Mouse (Mus musculus) left cerebral cortex, adult 9 months (tissue): ENCODE data around the gene Cyb561.

ENCODE experiments used
- DNase-seq, 2 experiments: peaks; one replicate each; pipeline ENCODE4 v3.0.0; 2022; ENCODE audit warnings: low spot score in 2 of 2

Gene Cyb561

DNA sequence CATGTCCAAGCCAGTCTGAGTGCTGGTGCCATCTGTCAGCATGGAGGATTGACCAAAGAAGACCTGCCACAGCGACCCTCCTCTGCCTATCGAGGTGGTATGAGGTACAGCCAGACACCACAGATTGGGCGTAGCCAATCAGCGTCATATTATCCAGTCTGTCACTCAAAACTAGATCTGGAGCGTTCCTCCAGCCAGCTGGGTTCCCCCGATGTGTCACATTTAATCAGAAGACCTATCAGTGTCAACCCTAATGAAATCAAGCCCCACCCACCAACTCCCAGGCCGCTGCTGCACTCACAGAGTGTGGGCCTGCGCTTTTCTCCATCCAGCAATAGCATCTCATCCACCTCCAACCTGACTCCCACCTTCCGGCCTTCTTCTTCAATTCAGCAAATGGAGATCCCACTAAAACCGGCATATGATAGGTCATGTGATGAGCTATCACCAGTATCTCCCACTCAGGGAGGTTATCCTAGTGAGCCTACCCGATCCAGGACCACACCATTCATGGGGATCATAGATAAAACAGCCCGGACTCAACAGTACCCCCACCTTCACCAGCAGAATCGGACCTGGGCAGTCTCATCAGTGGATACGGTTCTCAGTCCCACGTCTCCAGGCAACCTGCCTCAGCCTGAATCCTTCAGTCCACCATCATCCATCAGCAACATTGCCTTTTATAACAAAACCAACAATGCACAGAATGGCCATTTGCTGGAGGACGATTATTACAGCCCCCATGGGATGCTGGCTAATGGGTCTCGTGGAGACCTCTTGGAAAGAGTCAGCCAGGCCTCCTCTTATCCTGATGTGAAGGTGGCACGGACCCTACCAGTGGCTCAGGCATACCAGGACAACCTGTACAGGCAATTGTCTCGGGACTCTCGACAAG lies 30.1 kb downstream of the Cyb561 start:
- DNase-seq: peak; percentile 42 to 48

DNA sequence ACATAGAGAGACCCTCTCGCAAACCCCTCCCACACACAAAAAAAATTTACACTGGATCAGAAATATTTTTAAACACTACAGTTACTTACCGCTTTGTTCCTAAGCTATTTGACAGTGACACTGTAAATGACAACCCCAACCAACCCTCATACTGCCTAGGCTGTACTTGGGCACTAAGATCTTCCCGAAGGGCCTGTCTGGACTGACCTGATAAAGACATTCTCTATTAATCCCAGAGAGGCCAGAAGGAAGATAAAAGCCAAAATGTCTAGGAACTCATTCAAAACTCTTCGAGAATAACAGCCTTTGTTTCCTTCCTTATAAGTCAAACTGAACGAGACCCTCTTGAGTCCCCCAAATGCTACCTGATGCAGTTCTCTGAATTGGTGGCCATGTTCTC lies 31.9 kb downstream of the Cyb561 start:
- DNase-seq: no peak

DNA sequence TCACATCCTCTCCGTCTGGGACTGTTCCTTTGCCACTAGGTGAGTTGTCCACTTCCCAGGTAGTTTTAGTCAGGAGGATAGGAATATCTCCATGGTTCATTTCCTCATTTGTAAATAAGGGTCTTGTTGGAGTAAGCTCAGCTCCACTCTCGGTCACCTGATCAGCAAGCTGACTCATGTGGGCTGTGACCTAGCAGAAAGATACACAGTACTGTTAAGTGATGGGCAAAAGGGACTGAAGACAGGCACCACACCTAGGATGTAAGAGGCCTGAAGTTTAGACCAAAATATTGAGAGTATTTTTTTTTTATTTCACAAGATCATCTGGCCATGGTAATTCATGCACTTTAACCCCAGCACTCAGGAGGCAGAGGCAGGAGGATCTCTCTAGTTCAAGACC lies 32.3 kb downstream of the Cyb561 start:
- DNase-seq: no peak

DNA sequence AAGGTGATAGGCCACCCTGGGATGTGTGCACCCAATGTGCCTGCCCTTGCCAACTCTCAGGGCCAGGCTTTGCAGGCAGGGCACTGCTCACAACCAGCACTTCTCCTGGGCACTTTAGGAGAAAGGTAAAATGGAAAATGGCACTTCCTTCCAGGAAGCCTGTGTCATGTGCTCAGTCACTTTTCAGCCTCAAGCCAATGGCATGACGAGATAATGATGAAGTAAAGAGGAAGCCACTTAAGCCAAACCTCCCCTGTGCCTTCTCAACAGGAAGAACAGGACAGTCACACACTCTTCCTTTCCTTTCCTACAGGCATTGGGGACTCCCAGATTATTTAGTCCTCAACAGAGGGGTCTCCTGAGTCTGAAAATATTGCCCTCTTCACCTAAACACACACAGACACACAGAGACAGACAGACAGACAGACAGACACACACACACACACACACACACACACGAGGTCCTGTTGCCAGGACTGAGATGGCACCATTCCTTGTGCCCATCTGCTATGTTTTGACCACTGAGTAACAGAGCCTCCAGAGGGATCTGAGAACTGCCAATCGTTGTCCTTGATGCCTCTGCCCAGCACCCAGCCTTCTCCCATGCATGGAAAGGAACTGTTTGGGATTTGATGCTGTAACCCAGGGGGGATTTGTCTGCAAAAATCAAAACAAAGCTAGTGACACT lies 32.9 kb downstream of the Cyb561 start:
- DNase-seq: no peak

DNA sequence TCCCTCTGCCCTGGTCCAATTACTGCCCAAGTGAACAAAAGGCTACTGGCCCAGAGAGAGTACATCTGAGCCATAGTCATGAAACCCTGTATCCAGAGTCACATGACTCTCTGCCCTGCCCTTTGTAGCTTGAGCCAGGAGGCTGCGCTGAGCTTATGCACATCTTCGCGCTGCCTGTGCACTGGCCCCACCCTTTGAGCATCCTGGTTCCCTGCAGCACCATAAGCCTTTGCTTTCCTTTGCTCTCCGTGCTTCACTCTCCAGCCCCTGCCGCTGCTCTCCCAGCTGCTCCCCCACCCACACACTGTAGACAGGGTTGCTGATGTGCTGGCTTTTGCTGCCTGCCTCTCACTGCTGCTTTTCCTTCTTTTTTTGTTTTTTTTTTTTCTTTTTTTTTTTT lies 39.6 kb downstream of the Cyb561 start:
- peak; percentile 47 to 52 for DNase-seq

DNA sequence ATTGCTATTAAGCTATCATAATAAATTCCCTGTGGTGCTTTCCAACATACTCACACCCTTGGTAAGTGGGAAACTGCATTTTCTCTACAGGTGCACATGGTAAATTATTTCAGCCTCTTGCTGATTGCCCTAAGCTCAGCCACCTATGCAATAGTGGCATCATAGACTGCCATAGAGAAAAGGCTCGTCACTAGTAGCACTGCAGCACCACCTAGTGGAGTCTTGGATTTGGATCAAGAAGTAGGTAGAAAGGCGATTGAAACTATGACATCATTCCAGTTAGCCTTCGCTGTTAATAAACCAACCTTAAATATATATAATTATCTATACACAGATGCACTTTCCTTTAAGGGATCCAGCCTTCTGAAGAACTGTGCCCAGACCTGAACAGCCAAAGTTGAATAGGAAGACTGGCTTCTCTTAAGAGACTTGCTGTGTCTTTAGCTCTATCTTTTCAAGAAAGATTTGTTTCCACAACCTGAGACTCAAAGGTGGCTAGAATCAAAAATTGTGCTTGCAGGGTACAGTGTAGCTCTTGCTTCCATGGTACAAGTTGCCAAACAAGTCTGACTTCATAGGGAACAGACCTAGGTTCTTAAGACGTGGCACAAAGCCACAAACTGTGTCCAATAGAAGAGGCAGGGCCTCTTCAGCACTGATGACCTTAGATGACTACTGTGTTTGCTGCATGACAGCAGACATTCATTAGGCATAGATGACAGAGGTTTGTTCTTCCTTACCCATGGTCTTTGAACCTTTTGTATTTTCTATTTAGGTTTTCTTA lies 41.4 kb downstream of the Cyb561 start:
- DNase-seq: peak; percentile 55 to 88

DNA sequence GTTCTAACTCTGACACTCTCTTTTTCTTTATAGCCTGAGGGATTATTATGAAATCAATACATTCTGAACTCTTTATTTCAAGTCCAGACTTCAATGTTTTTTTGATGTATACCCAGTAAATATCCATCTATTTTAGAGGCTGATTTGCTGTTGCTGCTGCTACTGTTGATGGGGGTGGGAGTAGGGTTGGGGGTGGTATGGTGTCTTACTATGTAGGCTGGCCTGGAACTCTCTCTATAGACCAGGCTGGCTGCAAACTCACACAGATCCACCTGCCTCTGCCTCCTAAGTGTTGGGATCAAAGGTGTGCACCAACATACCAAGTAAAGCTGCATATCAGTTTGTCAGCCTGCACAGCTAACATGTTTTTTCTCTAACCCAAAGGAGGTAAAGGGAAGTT lies 42.0 kb downstream of the Cyb561 start:
- DNase-seq: no peak

DNA sequence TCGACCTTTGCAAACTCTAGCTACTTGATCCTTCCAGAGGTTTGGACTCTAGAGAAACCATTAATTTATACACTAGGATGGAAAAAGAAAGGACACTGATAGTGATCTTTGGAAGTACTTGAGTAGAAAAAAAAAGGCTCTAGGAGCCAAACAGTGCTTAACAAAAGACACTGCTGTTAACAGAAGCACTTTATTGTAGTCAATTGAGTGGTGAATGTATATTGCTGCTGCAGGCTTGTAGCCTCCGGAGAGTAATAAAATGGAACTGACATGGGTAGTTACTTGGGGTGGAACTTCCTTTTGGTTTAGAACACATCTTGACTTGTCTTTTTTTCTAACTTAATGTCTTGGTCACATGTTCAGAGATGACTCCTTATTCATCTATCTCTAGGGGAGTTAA lies 43.5 kb downstream of the Cyb561 start:
- no peak for DNase-seq

DNA sequence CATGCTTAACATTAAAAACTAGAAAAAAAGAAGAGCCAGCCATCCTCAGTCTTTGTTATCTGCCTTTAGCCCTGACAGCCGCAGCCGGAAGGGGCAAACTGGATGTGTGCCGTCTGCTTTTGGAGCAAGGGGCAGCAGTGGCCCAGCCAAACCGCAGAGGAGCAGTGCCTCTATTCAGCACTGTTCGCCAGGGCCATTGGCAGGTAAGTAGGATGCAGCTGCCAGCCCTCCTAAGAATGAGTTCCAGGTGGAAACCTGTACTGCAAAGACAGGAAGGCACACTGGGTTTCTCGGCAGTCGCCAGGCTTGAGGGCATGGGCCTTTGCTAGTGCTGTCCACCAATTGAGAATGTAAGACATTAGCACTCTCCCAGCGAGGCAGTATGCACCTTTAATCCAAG lies 44.2 kb downstream of the Cyb561 start:
- DNase-seq: no peak

DNA sequence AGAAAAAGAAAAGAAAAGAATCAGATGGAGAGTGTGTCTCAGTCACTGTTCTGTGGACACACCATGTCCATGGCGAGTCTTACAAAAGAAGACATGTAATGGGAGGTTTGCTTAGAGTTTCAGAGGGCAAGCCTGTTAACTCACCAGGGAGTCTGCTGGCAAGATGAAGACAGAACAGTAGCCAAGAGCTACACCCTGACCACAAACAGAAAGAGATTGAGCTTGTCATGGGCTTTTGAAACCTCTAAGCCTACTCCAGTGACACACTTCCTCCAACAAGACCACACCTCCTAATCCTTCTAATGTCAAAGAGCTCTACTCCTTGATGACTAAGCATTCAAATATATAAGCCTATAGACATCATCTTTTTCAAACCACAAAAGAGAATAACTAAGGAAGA lies 45.8 kb downstream of the Cyb561 start:
- no peak for DNase-seq

DNA sequence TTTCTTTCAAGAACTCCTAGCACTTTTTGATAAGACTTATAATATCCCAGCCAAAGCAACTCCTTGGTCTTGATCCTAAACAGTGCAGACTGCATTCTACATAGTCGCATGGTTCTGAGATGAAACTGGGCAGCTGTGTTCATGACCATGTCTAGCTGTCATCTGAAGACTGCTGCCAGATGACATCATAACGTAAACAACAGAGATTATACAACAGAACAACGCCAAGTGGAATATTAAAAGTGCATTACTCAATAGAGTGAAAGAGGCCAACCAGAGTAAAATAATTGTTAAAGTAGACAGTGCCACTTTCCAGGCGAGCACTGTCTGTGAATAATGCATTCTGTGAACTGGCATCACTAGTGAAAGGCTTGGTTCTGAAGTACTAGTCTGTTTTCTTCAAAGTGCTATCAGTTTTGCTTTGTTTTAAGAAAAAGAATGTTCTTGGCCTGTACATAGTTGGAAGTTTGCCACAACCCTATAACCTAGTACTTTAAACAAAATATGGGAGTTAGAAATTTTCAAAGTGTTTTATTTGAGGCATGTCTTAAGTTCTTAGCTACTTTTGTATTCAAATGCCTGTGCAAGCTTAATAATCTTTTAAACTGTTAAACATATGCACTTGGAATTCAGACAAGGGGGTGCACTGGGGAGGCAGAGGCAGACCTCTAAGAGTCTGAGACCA lies 47.5 kb downstream of the Cyb561 start:
- DNase-seq: no peak

DNA sequence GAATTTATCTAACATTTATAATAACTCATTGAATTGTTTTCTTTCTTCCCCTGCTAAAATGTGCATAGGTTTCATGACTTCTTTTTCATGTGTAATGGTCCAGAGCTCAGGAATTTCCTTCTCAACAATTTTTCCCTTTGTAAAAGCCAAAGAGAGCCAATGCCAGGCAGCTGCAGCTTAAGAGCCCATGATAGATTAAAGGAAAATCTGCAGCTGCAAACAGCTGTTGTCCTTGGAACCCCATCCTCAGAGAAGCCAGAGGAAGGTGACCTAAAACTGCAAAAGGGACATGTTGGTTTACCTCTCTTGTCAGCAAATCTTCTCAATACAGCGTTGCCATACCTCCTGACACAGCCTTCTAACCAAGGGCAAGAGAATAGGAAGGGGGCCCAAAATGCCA lies 50.2 kb downstream of the Cyb561 start:
- DNase-seq: no peak

DNA sequence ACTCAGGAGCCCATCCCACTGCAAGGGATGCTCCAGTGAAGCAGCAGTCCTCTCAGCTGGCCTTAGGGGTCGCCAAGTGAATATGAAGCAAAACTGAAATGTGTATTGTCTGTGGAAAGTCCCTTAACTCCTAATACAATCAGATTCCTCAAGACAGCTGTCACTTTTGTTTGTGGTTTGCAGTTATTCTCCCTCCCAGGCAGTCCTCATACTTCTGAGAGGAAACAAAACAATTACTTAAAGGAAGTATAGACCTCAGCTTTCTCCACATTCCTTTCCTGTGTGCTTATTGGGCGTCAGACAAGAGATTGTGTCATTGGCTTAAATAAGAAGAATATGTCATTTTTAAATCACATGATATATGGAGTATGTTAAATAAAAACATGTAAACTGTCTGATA lies 51.6 kb downstream of the Cyb561 start:
- DNase-seq: no peak

DNA sequence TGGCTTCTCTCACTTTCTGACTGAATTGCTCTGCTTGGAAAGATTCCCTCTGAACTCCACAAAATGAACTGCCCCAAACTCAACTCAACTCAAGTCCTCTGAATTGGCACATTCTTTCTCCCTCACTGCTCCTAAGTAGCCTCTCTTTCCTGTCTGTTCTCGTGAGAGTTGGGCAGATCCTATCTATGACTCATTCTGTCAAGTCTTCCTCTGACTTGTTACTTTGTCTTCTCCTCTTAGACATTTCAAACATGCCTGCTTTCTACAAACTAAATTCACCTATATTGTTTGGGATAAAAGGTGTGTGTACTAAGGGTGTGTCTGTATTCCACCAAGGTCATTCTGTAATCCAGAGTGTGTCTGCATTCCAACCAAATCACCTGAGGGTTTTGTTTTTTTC lies 54.0 kb downstream of the Cyb561 start:
- no peak for DNase-seq

DNA sequence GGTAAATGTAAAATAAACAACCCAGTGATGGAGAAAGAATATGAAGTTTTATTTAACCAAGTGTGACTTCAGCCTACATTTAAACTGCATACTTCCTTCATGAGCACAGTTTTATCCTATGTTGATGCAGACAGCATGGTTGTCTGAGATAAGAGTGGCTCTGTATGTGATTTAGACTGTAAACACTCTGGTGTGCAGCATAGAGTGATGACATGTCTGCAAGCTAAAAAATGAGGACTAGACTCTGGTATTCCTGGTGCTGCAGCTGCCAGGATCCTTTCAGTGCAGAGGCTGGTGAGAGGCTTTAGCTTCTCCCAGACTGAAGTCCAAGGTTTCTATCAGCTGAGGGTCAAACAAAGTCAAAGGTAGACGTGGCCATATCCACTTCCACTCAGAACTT lies 65.9 kb downstream of the Cyb561 start:
- DNase-seq: no peak

DNA sequence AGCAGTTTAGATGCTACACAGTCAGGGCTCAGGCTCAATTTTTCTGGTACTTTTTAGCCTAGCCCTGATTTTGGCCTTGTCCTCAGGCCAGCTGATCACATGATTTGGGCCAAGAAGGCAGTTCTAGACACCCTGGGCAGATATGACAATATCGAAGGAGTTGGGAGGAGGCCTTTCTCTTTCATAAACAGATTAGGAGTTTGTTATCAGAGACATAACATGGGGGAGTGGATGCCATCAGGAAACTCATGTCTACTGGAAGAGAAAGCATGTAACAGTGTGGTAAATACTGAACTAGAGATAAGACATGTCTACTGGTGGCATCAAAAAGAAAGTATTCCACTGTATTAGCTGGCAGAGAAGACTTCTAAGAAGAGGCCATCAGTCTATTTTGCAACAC lies 67.6 kb downstream of the Cyb561 start:
- DNase-seq: no peak
